Mouse (Mus musculus): ENCODE measurements around the gene Phlpp1.

GRCm38 (mm10) chr1:106194263-106194662, 22.7 kb downstream of the Phlpp1 start:
- TF ChIP-seq CTCF (IDR thresholded peaks at IDR 0.05; ENCODE audit: extremely low read depth, insufficient read depth, low read length) = no peak
- no peak for TF ChIP-seq POLR2A (IDR thresholded peaks at IDR 0.05; ENCODE audit: extremely low read depth, insufficient read depth, low read length)

All from cortical plate, adult 2 months (tissue).